In genomic region chr11:78392728-78393127, GRCm38 (mm10) we compare ENCODE assay signal across 40 mouse cellular contexts. TPM values are rescaled to one million over a fixed set of nuclear protein-coding genes. Genes with fewer than 3 reads are reported as not detected.
DNase-seq lines count a peak whose midpoint lies in the region; ATAC-seq and TF ChIP-seq lines count a peak whose summit lies in the region.
"Had no signal": no experiment of that assay in that cellular context is flagged by ENCODE, and none has a peak within 500 bp of the region (broad histone marks: within the 10 kb centered on the region; RNA-seq: fewer than 3 reads in every experiment).

No protein-coding gene starts in this region.

- no peak for TF ChIP-seq CTCF in cerebellum, adult 2 months (IDR thresholded peaks at IDR 0.05; ENCODE audit: borderline replicate concordance, insufficient read depth, low read depth, low read length)

- H3K4me3 ChIP-seq in forebrain, embryonic 11.5 days (ENCODE audit: low read depth, low read length), result no peak overlapping the region
- H3K4me3 ChIP-seq in forebrain, embryonic 16.5 days (replicated peaks; ENCODE audit: low read length), result no peak overlapping the region
- no peak overlapping the region for H3K4me3 ChIP-seq in lung, embryonic 16.5 days (ENCODE audit: low read length)
- H3K4me3 ChIP-seq in cerebellum, adult 2 months (replicated peaks; ENCODE audit: insufficient read depth, low read depth, low read length), result no peak overlapping the region
- H3K4me3 ChIP-seq: forebrain, embryonic 15.5 days; hindbrain, embryonic 10.5 days; hindbrain, embryonic 15.5 days; kidney, embryonic 15.5 days; layer of hippocampus, adult 2 months; left cerebral cortex, adult 2 months; limb, embryonic 12.5 days; midbrain, embryonic 12.5 days; myocyte; neural tube, embryonic 12.5 days had no signal

- no peak overlapping the region for H3K4me2 ChIP-seq in forebrain, embryonic 11.5 days (ENCODE audit: low read depth, low read length, severe bottlenecking)
- H3K4me2 ChIP-seq in forebrain, embryonic 16.5 days (ENCODE audit: low read length), result no peak overlapping the region
- H3K4me2 ChIP-seq in lung, embryonic 16.5 days (ENCODE audit: low read depth, low read length), result no peak overlapping the region
- H3K4me2 ChIP-seq: forebrain, embryonic 15.5 days; hindbrain, embryonic 15.5 days; kidney, embryonic 15.5 days; limb, embryonic 12.5 days; midbrain, embryonic 12.5 days; neural tube, embryonic 12.5 days had no signal

- no peaks in the 10 kb centered on the region for H3K36me3 ChIP-seq in forebrain, embryonic 11.5 days (ENCODE audit: control insufficient read depth, insufficient read depth, low read length)
- no peaks in the 10 kb centered on the region for H3K36me3 ChIP-seq in forebrain, embryonic 16.5 days (ENCODE audit: control insufficient read depth, insufficient read depth)
- no peaks in the 10 kb centered on the region for H3K36me3 ChIP-seq in lung, embryonic 16.5 days (ENCODE audit: control insufficient read depth, insufficient read depth, low read length)
- H3K36me3 ChIP-seq: forebrain, embryonic 15.5 days; hindbrain, embryonic 10.5 days; hindbrain, embryonic 15.5 days; kidney, embryonic 15.5 days; limb, embryonic 12.5 days; midbrain, embryonic 12.5 days; neural tube, embryonic 12.5 days had no signal

- 82% methylated on average over 3 of the region's 3 CpGs for WGBS in forebrain, embryonic 11.5 days
- 86% methylated on average over 3 of the region's 3 CpGs for WGBS in forebrain, embryonic 16.5 days
- WGBS in lung, embryonic 16.5 days, result 55% methylated on average over 3 of the region's 3 CpGs
- 82% methylated on average over 3 of the region's 3 CpGs for WGBS in cerebellum, adult 2 months

- no peaks in the 10 kb centered on the region; the same call in 1 of the 2 replicates for H3K27me3 ChIP-seq in forebrain, embryonic 11.5 days (ENCODE audit: control insufficient read depth, insufficient read depth, low read length)
- no peaks in the 10 kb centered on the region for H3K27me3 ChIP-seq in forebrain, embryonic 16.5 days (replicated peaks; ENCODE audit: control insufficient read depth, insufficient read depth, low read length)
- H3K27me3 ChIP-seq in lung, embryonic 16.5 days (ENCODE audit: control insufficient read depth, insufficient read depth, low read depth, low read length), result no peaks in the 10 kb centered on the region
- H3K27me3 ChIP-seq in cerebellum, adult 2 months (ENCODE audit: control insufficient read depth, insufficient read depth, low read length), result no peaks in the 10 kb centered on the region
- H3K27me3 ChIP-seq: forebrain, embryonic 15.5 days; hindbrain, embryonic 15.5 days; kidney, embryonic 15.5 days; limb, embryonic 12.5 days; midbrain, embryonic 12.5 days; neural tube, embryonic 12.5 days had no signal

- 0 out of 2 replicates have a peak, but pooled peaks cover 2% of the 10 kb centered on the region for H3K4me1 ChIP-seq in forebrain, embryonic 11.5 days (replicated peaks; ENCODE audit: control insufficient read depth, insufficient read depth, low read length)
- peaks cover 5% of the 10 kb centered on the region; the same call in 1 of the 2 replicates for H3K4me1 ChIP-seq in forebrain, embryonic 16.5 days (replicated peaks; ENCODE audit: control insufficient read depth, insufficient read depth, low read length)
- H3K4me1 ChIP-seq in lung, embryonic 16.5 days (replicated peaks; ENCODE audit: control insufficient read depth, insufficient read depth, low read length), result no peaks in the 10 kb centered on the region; the same call in 1 of the 2 replicates
- peaks cover 3% of the 10 kb centered on the region; the same call in 1 of the 2 replicates for H3K4me1 ChIP-seq in cerebellum, adult 2 months (ENCODE audit: control insufficient read depth, insufficient read depth, low read length)

- H3K27ac ChIP-seq in forebrain, embryonic 11.5 days (ENCODE audit: low read depth, low read length), result no peak overlapping the region
- no peak overlapping the region for H3K27ac ChIP-seq in forebrain, embryonic 16.5 days (ENCODE audit: low read length)
- H3K27ac ChIP-seq in lung, embryonic 16.5 days (ENCODE audit: low read length), result peak overlapping the region; percentile 44
- no peak overlapping the region for H3K27ac ChIP-seq in cerebellum, adult 2 months (ENCODE audit: insufficient read depth, low read length)
- H3K27ac ChIP-seq: forebrain, embryonic 15.5 days; hindbrain, embryonic 10.5 days; hindbrain, embryonic 15.5 days; kidney, embryonic 15.5 days; layer of hippocampus, adult 2 months; left cerebral cortex, adult 2 months; limb, embryonic 12.5 days; liver, embryonic 14.5 days; midbrain, embryonic 12.5 days; neural tube, embryonic 12.5 days had no signal

- ATAC-seq in forebrain, embryonic 11.5 days (replicated peaks; ENCODE audit: low FRiP score), result no peak
- ATAC-seq in forebrain, embryonic 16.5 days, result no peak
- ATAC-seq in erythroblast, adult 5-6 weeks (replicated peaks; ENCODE audit: low FRiP score, poor library complexity, severe bottlenecking), result 0 out of 2 replicates have a peak, but pooled peaks have one; percentile 30
- peak; percentile 64; the same call in 1 of the 2 replicates for ATAC-seq in lung, embryonic 16.5 days (ENCODE audit: low read depth)
- ATAC-seq: activated CD4-positive, CD25-positive, alpha-beta regulatory T cell, adult 4 months; forebrain, embryonic 15.5 days; inflammation-experienced regulatory T-cells, adult 6 months had no signal

- no peak overlapping the region for H3K9ac ChIP-seq in forebrain, embryonic 11.5 days (ENCODE audit: low read length)
- no peak overlapping the region for H3K9ac ChIP-seq in forebrain, embryonic 16.5 days (replicated peaks; ENCODE audit: low read depth, low read length)
- no peak overlapping the region for H3K9ac ChIP-seq in lung, embryonic 16.5 days (ENCODE audit: low read length)
- H3K9ac ChIP-seq: forebrain, embryonic 15.5 days; hindbrain, embryonic 15.5 days; kidney, embryonic 15.5 days; limb, embryonic 12.5 days; liver, embryonic 14.5 days; midbrain, embryonic 12.5 days; neural tube, embryonic 12.5 days had no signal

- H3K9me3 ChIP-seq in forebrain, embryonic 11.5 days (ENCODE audit: control insufficient read depth, low read length), result no peaks in the 10 kb centered on the region
- no peaks in the 10 kb centered on the region for H3K9me3 ChIP-seq in forebrain, embryonic 16.5 days (ENCODE audit: control insufficient read depth, low read length)
- H3K9me3 ChIP-seq in lung, embryonic 16.5 days (ENCODE audit: control insufficient read depth, low read length), result no peaks in the 10 kb centered on the region
- H3K9me3 ChIP-seq: forebrain, embryonic 15.5 days; hindbrain, embryonic 10.5 days; hindbrain, embryonic 15.5 days; kidney, embryonic 15.5 days; limb, embryonic 12.5 days; midbrain, embryonic 12.5 days; neural tube, embryonic 12.5 days had no signal

- DNase-seq in forebrain, embryonic 11.5 days (ENCODE audit: low spot score), result peak; percentile 39
- DNase-seq in lung, postnatal 36 days, result peak; percentile 87
- DNase-seq in cerebellum, adult 2 months, result no peak
- DNase-seq in layer of hippocampus, adult 18-20 months (ENCODE audit: low spot score in 2 of 2), result no peak
- DNase-seq: adrenal gland, adult 8-10 months; cerebellum, adult 8-10 months; cerebellum, postnatal 25 days; heart, postnatal 14 days; kidney, adult 11 months; kidney, postnatal 25 days; right cerebral cortex, adult 18-20 months; thymus, postnatal 4 days had no signal

- TF ChIP-seq POLR2A in cerebellum, adult 2 months (IDR thresholded peaks at IDR 0.05; ENCODE audit: borderline replicate concordance, insufficient read depth, low read length), result no peak

RNA-seq across cellular contexts. Expression of gene Foxn1, which starts 6.4 kb away (rescaled TPM):
- not detected in 2 replicates for polyA plus RNA-seq in forebrain, embryonic 11.5 days (2014; fragmentation: Nextera tagmentation; extraction: Ambion mirVana)
- polyA plus RNA-seq in forebrain, embryonic 16.5 days (2015; fragmentation: Nextera tagmentation; extraction: Ambion mirVana), result not detected in 2 replicates
- not detected in 2 replicates for total RNA-seq in erythroblast, adult 5-6 weeks (2015; ENCODE audit: low replicate concordance)
- not detected in 2 replicates for total RNA-seq in erythroblast, adult 5-6 weeks (2017; ENCODE audit: low replicate concordance)
- 0.77 and 1.2 TPM in 2 replicates for polyA plus RNA-seq in lung, embryonic 16.5 days (2015; fragmentation: Nextera tagmentation; extraction: Ambion mirVana)
- not detected in 2 replicates for polyA plus RNA-seq in cerebellum, adult 2 months (2012; rRNA removed)
- total RNA-seq in layer of hippocampus, adult 18-20 months (2021), result not detected
- total RNA-seq: CH12.LX; ES-E14; gastrocnemius, adult 8-10 months; gastrocnemius, postnatal 4 days; layer of hippocampus, adult 2 months; layer of hippocampus, postnatal 14 days; left cerebral cortex, adult 2 months; megakaryocyte, adult 5-6 weeks; midbrain, postnatal 0 days had no signal
- polyA plus RNA-seq: activated CD4-positive, CD25-positive, alpha-beta regulatory T cell, adult 4 months; forebrain, embryonic 15.5 days; heart, embryonic 14.5 days; hindbrain, embryonic 10.5 days; hindbrain, embryonic 15.5 days; inflammation-experienced regulatory T-cells, adult 6 months; limb, embryonic 12.5 days; liver, embryonic 14.5 days; midbrain, embryonic 12.5 days; midbrain, postnatal 0 days; neural tube, embryonic 12.5 days; spleen, adult 2 months had no signal

RNA-seq across cellular contexts. Expression of gene Slc13a2, which starts 29.3 kb away (rescaled TPM):
- not detected in 2 replicates for polyA plus RNA-seq in forebrain, embryonic 11.5 days (2014; fragmentation: Nextera tagmentation; extraction: Ambion mirVana)
- not detected in 2 replicates for polyA plus RNA-seq in forebrain, embryonic 16.5 days (2015; fragmentation: Nextera tagmentation; extraction: Ambion mirVana)
- 1.0 TPM in 1 of 2 replicates, not detected in the other for total RNA-seq in erythroblast, adult 5-6 weeks (2015; ENCODE audit: low replicate concordance)
- total RNA-seq in erythroblast, adult 5-6 weeks (2017; ENCODE audit: low replicate concordance), result not detected in 2 replicates
- 0.15 and 0.47 TPM in 2 replicates for polyA plus RNA-seq in lung, embryonic 16.5 days (2015; fragmentation: Nextera tagmentation; extraction: Ambion mirVana)
- polyA plus RNA-seq in cerebellum, adult 2 months (2012; rRNA removed), result not detected in 2 replicates
- total RNA-seq in layer of hippocampus, adult 18-20 months (2021), result not detected
- total RNA-seq: adrenal gland, adult 8-10 months; CH12.LX; gastrocnemius, adult 8-10 months; gastrocnemius, postnatal 4 days; heart, postnatal 14 days; layer of hippocampus, adult 2 months; layer of hippocampus, postnatal 14 days; left cerebral cortex, adult 2 months; left cerebral cortex, postnatal 25 days; midbrain, postnatal 0 days had no signal
- polyA plus RNA-seq: activated CD4-positive, CD25-positive, alpha-beta regulatory T cell, adult 4 months; C2C12; embryonic facial prominence, embryonic 11.5 days; forebrain, embryonic 15.5 days; heart, embryonic 14.5 days; hindbrain, embryonic 10.5 days; hindbrain, embryonic 15.5 days; inflammation-experienced regulatory T-cells, adult 6 months; limb, embryonic 12.5 days; midbrain, embryonic 12.5 days; midbrain, postnatal 0 days; neural tube, embryonic 12.5 days had no signal

RNA-seq across cellular contexts. Expression of gene Unc119, which starts 49.4 kb away (rescaled TPM):
- polyA plus RNA-seq in forebrain, embryonic 11.5 days (2014; fragmentation: Nextera tagmentation; extraction: Ambion mirVana), result 73.2 and 77.4 TPM in 2 replicates
- polyA plus RNA-seq in forebrain, embryonic 16.5 days (2015; fragmentation: Nextera tagmentation; extraction: Ambion mirVana), result 68.6 and 69.1 TPM in 2 replicates
- 17.1 and 20.9 TPM in 2 replicates for total RNA-seq in erythroblast, adult 5-6 weeks (2015; ENCODE audit: low replicate concordance)
- total RNA-seq in erythroblast, adult 5-6 weeks (2017; ENCODE audit: low replicate concordance), result 9.6 and 15.0 TPM in 2 replicates
- 26.6 and 27.2 TPM in 2 replicates for polyA plus RNA-seq in lung, embryonic 16.5 days (2015; fragmentation: Nextera tagmentation; extraction: Ambion mirVana)
- polyA plus RNA-seq in cerebellum, adult 2 months (2012; rRNA removed), result 72.2 and 75.2 TPM in 2 replicates
- 10 to 100 TPM; 33.0 to 33.5 TPM for total RNA-seq in layer of hippocampus, adult 18-20 months (2021)

Comparison
In these comparisons a context has a peak if more than half of its experiments do, and no peak if none do; other contexts are left out.
1. ATAC-seq: peak in erythroblast, adult 5-6 weeks (single experiment) and lung, embryonic 16.5 days (single experiment); none in forebrain, embryonic 11.5 days (single experiment) and forebrain, embryonic 16.5 days (single experiment).
2. DNase-seq: peak in forebrain, embryonic 11.5 days (single experiment) and lung, postnatal 36 days (single experiment); none in cerebellum, adult 2 months (0 of 2) and layer of hippocampus, adult 18-20 months (0 of 2).